Mouse (Mus musculus) adrenal gland, adult 8-10 months (tissue): Measurements from ENCODE around the gene Mafk. TPM values are rescaled to one million over a fixed set of nuclear protein-coding genes. Genes with fewer than 3 reads are reported as not detected.

Source experiments
- DNase-seq: peaks from one replicate; pipeline ENCODE4 v3.0.0; 2022
- microRNA-seq, 2 experiments: library from miRNA; unstranded; fragments of <30 nt; microRNA quantifications; one replicate each; pipeline ENCODE4 v1.2.0; 2022
- total RNA-seq, 4 experiments: library from RNA; stranded (reverse); gene quantifications; 2 replicates each; pipeline ENCODE4 v1.2.4; 2022

Gene Mafk
- total RNA-seq, 4 experiments from 2014 or later, result 28.7 to 45.0 (median 30.4) TPM

DNA sequence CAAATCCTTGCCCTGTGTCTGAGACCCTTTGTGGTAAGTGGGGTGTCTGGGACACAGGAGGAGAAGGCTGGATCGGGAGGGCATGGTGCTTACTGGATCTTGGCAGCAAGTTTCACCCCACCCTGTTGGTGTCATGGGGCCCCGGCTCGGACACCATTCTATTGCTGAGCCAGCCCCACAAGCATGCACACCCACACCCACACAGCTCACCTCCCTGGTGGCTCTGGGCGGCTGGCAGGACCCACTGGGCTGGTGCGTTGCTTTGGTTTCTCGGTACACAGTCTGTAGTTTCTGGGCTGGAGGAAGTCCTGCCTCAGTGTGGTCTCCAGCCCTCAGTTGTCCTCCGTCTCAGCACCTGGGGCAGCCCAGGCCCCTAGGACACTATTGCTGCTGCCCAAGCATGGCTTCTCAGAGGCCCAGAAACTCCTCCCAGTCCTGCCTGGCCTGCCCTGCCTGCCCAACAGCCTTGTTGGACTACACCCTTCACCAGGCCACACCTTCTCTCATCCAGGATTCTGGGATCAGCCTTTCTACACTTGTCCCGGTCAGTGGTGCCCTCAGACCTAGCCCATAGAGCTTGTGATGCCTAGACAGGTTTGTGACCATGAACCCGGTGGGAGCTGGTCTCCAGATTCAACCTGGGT, 28.3 kb downstream of the Mafk start, which contains the start of gene Tmem184a:
TSS of gene Tmem184a (minus strand) at position 380 of the 644 bp plus-strand sequence.
- no peak for DNase-seq

- no peak for DNase-seq
These were observed 30.4 kb downstream of the Mafk start for GRCm38 (mm10) chr5:139821466-139822459.

DNA sequence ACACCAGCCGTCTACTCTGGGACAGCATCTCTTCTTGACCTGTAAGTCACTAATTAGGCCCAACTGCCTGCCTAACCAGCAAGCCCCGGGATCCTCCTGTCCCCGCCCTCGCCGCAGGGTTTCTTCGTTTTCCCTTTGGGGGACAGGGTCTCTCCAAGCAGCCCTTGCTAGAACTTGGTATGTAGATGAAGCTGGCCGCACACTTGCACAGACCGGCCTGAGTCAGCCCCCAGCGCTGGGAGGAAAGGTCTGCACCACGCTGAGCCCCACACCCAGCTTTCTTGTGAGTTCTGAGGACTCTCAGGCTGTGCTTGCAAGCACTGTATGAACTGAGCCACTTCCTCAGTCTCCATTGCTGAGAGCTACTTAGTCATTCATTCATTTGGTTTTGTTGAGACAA, 33.2 kb downstream of the Mafk start:
- DNase-seq, result no peak

- DNase-seq, result no peak
These were observed 34.6 kb downstream of the Mafk start for GRCm38 (mm10) chr5:139825947-139826346.

- peak; percentile 81 for DNase-seq
These were observed 35.2 kb downstream of the Mafk start, which contains the start of the genes Gm26938 and Psmg3 for GRCm38 (mm10) chr5:139826357-139827055. TSS of gene Gm26938 (minus strand) at chr5:139826407. TSS of gene Psmg3 (minus strand) at chr5:139826885.

- no peak for DNase-seq
These were observed 36.3 kb downstream of the Mafk start for GRCm38 (mm10) chr5:139827593-139827992.

- DNase-seq, result no peak
These were observed 38.1 kb downstream of the Mafk start for GRCm38 (mm10) chr5:139829384-139829783.

GRCm38 (mm10) chr5:139830734-139831133, 39.4 kb downstream of the Mafk start:
- DNase-seq, result no peak

DNA sequence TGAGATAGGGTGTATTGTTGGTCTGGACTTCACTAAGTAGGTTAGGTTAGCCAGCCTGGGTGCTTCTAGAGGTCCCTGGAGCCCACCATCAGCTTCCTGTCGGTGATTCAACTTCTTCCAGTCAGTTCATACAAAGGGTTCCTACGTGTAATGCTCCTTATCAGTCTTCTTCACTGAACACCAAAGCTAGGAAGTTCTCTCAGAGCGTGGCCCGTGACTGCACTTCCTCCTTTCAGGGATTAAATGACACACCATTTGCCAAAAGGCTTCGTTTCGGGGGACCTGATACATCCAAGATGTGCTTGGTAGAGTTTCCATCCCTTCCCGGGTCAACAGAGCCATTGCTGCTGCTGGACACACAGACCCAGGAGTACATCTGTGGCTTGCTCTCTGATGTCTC, 40.8 kb downstream of the Mafk start:
- no peak for DNase-seq

DNA sequence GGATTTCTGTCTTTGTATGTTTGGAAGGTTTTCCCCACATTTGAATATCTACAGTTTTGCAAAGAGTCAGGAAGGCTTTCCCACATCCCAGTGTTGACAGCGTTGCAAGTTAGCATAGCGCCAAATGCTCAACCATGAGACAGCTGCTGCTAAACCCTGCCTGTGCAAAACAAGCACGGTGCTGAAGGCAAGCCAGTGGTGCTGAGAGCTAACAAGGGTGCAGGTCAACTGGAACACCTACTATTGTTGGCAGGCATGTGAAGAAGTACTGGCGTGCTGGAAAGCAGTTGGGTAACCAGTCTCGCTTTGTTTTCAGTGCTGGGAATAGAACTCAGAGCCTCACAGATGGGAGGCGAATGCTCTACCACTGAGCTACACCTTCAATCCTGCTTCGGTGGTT, 44.4 kb downstream of the Mafk start:
- DNase-seq, result no peak

DNA sequence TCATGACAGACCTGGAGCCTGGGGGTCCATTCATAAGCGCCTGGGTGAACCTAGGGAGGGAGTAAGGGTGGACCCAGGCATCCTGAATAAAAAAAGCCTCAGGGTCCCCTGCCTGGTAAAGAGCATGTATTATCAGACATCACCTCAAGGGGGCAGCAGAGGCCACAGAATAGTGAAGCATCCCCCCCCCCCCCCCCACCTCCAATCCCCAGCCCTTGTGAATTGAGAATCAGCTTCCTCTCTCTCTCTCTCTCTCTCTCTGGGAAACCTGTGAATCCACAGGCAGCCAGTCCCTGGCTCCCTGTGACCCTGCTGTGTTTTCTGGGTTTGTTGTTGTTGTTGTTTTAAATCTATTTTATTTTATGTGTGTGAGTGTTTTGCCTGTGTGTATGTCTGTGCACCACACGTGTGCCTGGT, 47.2 kb downstream of the Mafk start:
- DNase-seq, result no peak

GRCm38 (mm10) chr5:139839142-139839541, 47.8 kb downstream of the Mafk start:
- no peak for DNase-seq

DNA sequence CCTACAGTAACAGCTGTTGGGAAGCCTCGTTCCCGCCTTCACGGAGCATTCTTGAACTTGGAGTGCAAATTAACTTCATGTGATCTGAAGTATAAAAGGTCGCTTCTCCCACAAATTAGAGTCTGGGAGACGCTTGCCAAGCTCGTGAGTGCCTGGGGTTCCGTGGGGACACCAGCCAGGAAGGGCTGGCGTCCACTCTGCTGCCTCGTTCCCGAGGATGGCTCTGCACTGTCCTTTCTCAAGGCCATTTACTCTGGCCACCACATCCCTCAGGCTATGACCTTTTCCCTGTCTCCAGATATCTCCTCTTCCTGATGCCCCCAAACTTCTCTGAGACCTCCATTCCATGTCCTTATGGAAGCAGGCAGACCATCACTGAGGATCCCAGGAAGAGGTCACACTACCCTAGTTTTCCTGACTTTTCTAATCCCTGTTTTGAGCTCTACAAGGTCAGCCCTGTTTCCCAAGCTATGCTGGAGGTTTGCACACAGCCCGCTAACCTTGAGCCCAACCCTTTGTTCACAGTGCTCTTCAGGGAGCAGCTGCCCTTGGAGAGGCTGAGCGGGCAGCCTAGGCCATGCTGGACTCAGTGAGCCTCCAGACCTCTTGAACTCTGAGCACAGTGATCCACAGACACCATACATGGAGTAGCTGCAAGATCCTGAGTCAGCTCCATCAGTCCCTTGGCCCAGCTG, 58.5 kb downstream of the Mafk start:
- peak; percentile 54 for DNase-seq

Small RNA genes lying within 50 kb of the gene (microRNA-seq; reads per million reads assigned to microRNA genes)
- gene Mir7037, result 0.70 to 0.84 reads per million in 2 experiments

Other genes starting within 250 kb of the Mafk start
- gene Uncx, start 248.0 kb upstream of the Mafk start, total RNA-seq, result not detected
- gene Micall2, start 55.2 kb upstream of the Mafk start, total RNA-seq, result 10 to 100 TPM in 2 of 4 experiments, 1 to 10 TPM in 2; 7.6 to 28.1 (median 12.6) TPM
- 10 to 100 TPM; 59.3 to 74.4 (median 65.0) TPM for gene Ints1, start 15.8 kb upstream of the Mafk start, total RNA-seq
- gene Tmem184a, start 28.4 kb downstream of the Mafk start, total RNA-seq, result under 1 TPM; 0.07 to 0.67 (median 0.21) TPM
- not detected for gene Gm26938, start 34.9 kb downstream of the Mafk start, total RNA-seq
- 10 to 100 TPM; 21.2 to 26.6 (median 23.3) TPM for gene Psmg3, start 35.4 kb downstream of the Mafk start, total RNA-seq
- 10 to 100 TPM in 1 of 4 experiments, 1 to 10 TPM in 1, under 1 TPM in 2; 0.32 to 49.6 (median 5.4) TPM for gene Elfn1, start 116.4 kb downstream of the Mafk start, total RNA-seq